ENCODE assay signal across 8 mouse cellular contexts in genomic region chr1:92791070-92791831, GRCm38 (mm10). TPM values are rescaled to one million over a fixed set of nuclear protein-coding genes. Genes with fewer than 3 reads are reported as not detected.
DNase-seq lines count a peak whose midpoint lies in the region; ATAC-seq and TF ChIP-seq lines count a peak whose summit lies in the region.

No protein-coding gene starts in this region.

- no peaks in the 10 kb centered on the region for H3K27me3 ChIP-seq in kidney, postnatal 0 days (ENCODE audit: insufficient read depth, low read length)
- H3K27me3 ChIP-seq in heart, adult 2 months (ENCODE audit: control insufficient read depth, insufficient read depth, low read length), result no peaks in the 10 kb centered on the region

- H3K27ac ChIP-seq in kidney, postnatal 0 days, result no peak overlapping the region
- peak overlapping the region; percentile 26; the same call in 1 of the 2 replicates for H3K27ac ChIP-seq in heart, adult 2 months

- no peak for TF ChIP-seq POLR2A in heart, adult 2 months (IDR thresholded peaks at IDR 0.05; ENCODE audit: insufficient read depth, low read depth, low read length)

- no peaks in the 10 kb centered on the region for H3K9me3 ChIP-seq in kidney, postnatal 0 days (replicated peaks; ENCODE audit: low read length)

- ATAC-seq in kidney, postnatal 0 days (replicated peaks; ENCODE audit: low FRiP score, low read depth), result peak; percentile 63
- no peak for ATAC-seq in erythroid progenitor cell, adult 5-6 weeks (replicated peaks; ENCODE audit: low FRiP score, poor library complexity, severe bottlenecking)

- H3K4me1 ChIP-seq in kidney, postnatal 0 days (replicated peaks; ENCODE audit: insufficient read depth, low read length), result peaks cover 9% of the 10 kb centered on the region
- peaks cover 8% of the 10 kb centered on the region; the same call in 1 of the 2 replicates for H3K4me1 ChIP-seq in heart, adult 2 months (ENCODE audit: control insufficient read depth, insufficient read depth, low read length)

- intact Hi-C loops in heart, adult 2 months (cut with DNase I), result no loop called here

- TF ChIP-seq CTCF in kidney, postnatal 0 days (IDR thresholded peaks at IDR 0.05; ENCODE audit: low read depth), result no peak
- TF ChIP-seq CTCF in heart, adult 2 months (IDR thresholded peaks at IDR 0.05), result no peak

- no peaks in the 10 kb centered on the region for H3K36me3 ChIP-seq in kidney, postnatal 0 days (ENCODE audit: insufficient read depth, low read length)
- no peaks in the 10 kb centered on the region for H3K36me3 ChIP-seq in heart, adult 2 months (ENCODE audit: control insufficient read depth, insufficient read depth, low read length)

- no peaks in the 10 kb centered on the region for H3K79me2 ChIP-seq in heart, adult 2 months (replicated peaks; ENCODE audit: control insufficient read depth, insufficient read depth, low read length)

- H3K4me3 ChIP-seq in kidney, postnatal 0 days (replicated peaks; ENCODE audit: low read depth, low read length), result no peak overlapping the region
- H3K4me3 ChIP-seq in heart, adult 2 months, result no peak overlapping the region

- 1% methylated on average over 10 of the region's 10 CpGs for WGBS in kidney, postnatal 0 days
- 6% methylated on average over 10 of the region's 10 CpGs for WGBS in heart, adult 2 months

- TF ChIP-seq EP300 in heart, adult 2 months (IDR thresholded peaks at IDR 0.05; ENCODE audit: insufficient read depth, low read depth, low read length), result no peak

- H3K4me2 ChIP-seq in kidney, postnatal 0 days (ENCODE audit: low read length), result peak overlapping the region; percentile 37

- DNase-seq in kidney, postnatal 0 days (ENCODE audit: low spot score), result peak; percentile 82
- DNase-seq in kidney, adult 11 months, result no peak
- peak; percentile 49 to 64 for DNase-seq in heart, adult 2 months
- DNase-seq in kidney, postnatal 36 days, result peak; percentile 4 to 16
- peak; percentile 70 for DNase-seq in neural tube, embryonic 10.5 days (ENCODE audit: extremely low spot score, low spot score)
- no peak for DNase-seq in layer of hippocampus, adult 9-10 months (ENCODE audit: low spot score)
- no peak for DNase-seq in adrenal gland, postnatal 25 days

- 0 out of 2 replicates have a peak overlapping the region, but pooled peaks have one; percentile 31 for H3K9ac ChIP-seq in kidney, postnatal 0 days (ENCODE audit: low read depth, low read length)
- H3K9ac ChIP-seq in heart, adult 2 months (ENCODE audit: low read depth, low read length), result no peak overlapping the region

RNA-seq across cellular contexts. Expression of gene Gpc1, which starts 40.2 kb away (rescaled TPM):
- 38.7 and 39.8 TPM in 2 replicates for polyA plus RNA-seq in kidney, postnatal 0 days (2015; fragmentation: Nextera tagmentation; extraction: Ambion mirVana)
- 100 to 1,000 TPM; 428 to 505 TPM for total RNA-seq in heart, adult 2 months (2021)
- polyA plus RNA-seq in heart, adult 2 months (2012; rRNA removed), result 249 and 279 TPM in 2 replicates
- total RNA-seq in adrenal gland, postnatal 25 days (2021), result 66.0 and 69.4 TPM in 2 replicates
- total RNA-seq in erythroid progenitor cell, adult 5-6 weeks (2015; ENCODE audit: low replicate concordance), result 4.0 and 8.4 TPM in 2 replicates
- 3.7 and 4.7 TPM in 2 replicates for total RNA-seq in erythroid progenitor cell, adult 5-6 weeks (2017; ENCODE audit: low replicate concordance)

Comparison
In these comparisons a context has a peak if more than half of its experiments do, and no peak if none do; other contexts are left out.
1. DNase-seq: peak in kidney, postnatal 0 days (single experiment), heart, adult 2 months (2 of 2), kidney, postnatal 36 days (2 of 2) and neural tube, embryonic 10.5 days (single experiment); none in kidney, adult 11 months (single experiment), layer of hippocampus, adult 9-10 months (single experiment) and adrenal gland, postnatal 25 days (single experiment).